Mouse (Mus musculus) lung, postnatal 36 days (tissue): ENCODE measurements at regions not wholly inside any gene's neighbourhood (a gene's known extent, or its start where the extent isn't known, plus 50 kb on each side); places are given as distances from the start of the nearest gene placed in this dataset.
A peak's percentile ranks its signal among the peaks of the same experiment; 100 is the strongest.
"Not testable (repeated sequence)": the region's sequence is repeated elsewhere in the genome, so short reads cannot be mapped to it uniquely, and the experiment has no call there.

Experiments used
- DNase-seq: peaks from one replicate; pipeline ENCODE4 v3.0.0; 2022; ENCODE audit warnings: mixed read lengths

GRCm38 (mm10) chr7:36218386-36218785, 415.6 kb upstream of the Zfp507 start:
- no peak for DNase-seq

- peak; percentile 18 for DNase-seq
Observed at GRCm38 (mm10) chr7:36210034-36210433, 407.2 kb upstream of the Zfp507 start.

GRCm38 (mm10) chr7:36207525-36208260, 404.9 kb upstream of the Zfp507 start:
- DNase-seq = no peak

- no peak for DNase-seq
Observed at GRCm38 (mm10) chr7:36198091-36198700, 395.4 kb upstream of the Zfp507 start.

- DNase-seq = no peak
Observed at GRCm38 (mm10) chr7:36196154-36196720, 393.4 kb upstream of the Zfp507 start.

- no peak for DNase-seq
Observed at GRCm38 (mm10) chr7:36192645-36193044, 389.8 kb upstream of the Zfp507 start.

- DNase-seq = no peak
Observed at GRCm38 (mm10) chr7:36177947-36178346, 375.1 kb upstream of the Zfp507 start.

- no peak for DNase-seq
Observed at GRCm38 (mm10) chr7:36175296-36175695, 372.5 kb upstream of the Zfp507 start.

GRCm38 (mm10) chr7:36172511-36172910, 369.7 kb upstream of the Zfp507 start:
- DNase-seq = not testable (repeated sequence)

GRCm38 (mm10) chr7:36157270-36157945, 354.6 kb upstream of the Zfp507 start:
- no peak for DNase-seq

- DNase-seq = no peak
Observed at GRCm38 (mm10) chr7:36156595-36156994, 353.8 kb upstream of the Zfp507 start.

- DNase-seq = no peak
Observed at GRCm38 (mm10) chr7:36155576-36155975, 352.8 kb upstream of the Zfp507 start.

- DNase-seq = no peak
Observed at GRCm38 (mm10) chr7:36155159-36155558, 352.4 kb upstream of the Zfp507 start.

- no peak for DNase-seq
Observed at GRCm38 (mm10) chr7:36150871-36151560, 348.2 kb upstream of the Zfp507 start.

- DNase-seq = peak; percentile 5
Observed at GRCm38 (mm10) chr7:36136571-36136970, 333.8 kb upstream of the Zfp507 start.

- DNase-seq = no peak
Observed at GRCm38 (mm10) chr7:36134557-36134956, 331.8 kb upstream of the Zfp507 start.

GRCm38 (mm10) chr7:36133658-36134143, 330.9 kb upstream of the Zfp507 start:
- peak; percentile 66 for DNase-seq

GRCm38 (mm10) chr7:36133026-36133425, 330.2 kb upstream of the Zfp507 start:
- DNase-seq = no peak

GRCm38 (mm10) chr7:36132569-36132968, 329.8 kb upstream of the Zfp507 start:
- DNase-seq = peak; percentile 34

- no peak for DNase-seq
Observed at GRCm38 (mm10) chr7:36097054-36097453, 294.3 kb upstream of the Zfp507 start.

GRCm38 (mm10) chr7:36095258-36096130, 292.7 kb upstream of the Zfp507 start:
- DNase-seq = peak; percentile 55

GRCm38 (mm10) chr7:36091132-36091531, 288.3 kb upstream of the Zfp507 start:
- no peak for DNase-seq
